Comparison of ENCODE assay signal across 7 mouse cellular contexts in the genomic region with DNA sequence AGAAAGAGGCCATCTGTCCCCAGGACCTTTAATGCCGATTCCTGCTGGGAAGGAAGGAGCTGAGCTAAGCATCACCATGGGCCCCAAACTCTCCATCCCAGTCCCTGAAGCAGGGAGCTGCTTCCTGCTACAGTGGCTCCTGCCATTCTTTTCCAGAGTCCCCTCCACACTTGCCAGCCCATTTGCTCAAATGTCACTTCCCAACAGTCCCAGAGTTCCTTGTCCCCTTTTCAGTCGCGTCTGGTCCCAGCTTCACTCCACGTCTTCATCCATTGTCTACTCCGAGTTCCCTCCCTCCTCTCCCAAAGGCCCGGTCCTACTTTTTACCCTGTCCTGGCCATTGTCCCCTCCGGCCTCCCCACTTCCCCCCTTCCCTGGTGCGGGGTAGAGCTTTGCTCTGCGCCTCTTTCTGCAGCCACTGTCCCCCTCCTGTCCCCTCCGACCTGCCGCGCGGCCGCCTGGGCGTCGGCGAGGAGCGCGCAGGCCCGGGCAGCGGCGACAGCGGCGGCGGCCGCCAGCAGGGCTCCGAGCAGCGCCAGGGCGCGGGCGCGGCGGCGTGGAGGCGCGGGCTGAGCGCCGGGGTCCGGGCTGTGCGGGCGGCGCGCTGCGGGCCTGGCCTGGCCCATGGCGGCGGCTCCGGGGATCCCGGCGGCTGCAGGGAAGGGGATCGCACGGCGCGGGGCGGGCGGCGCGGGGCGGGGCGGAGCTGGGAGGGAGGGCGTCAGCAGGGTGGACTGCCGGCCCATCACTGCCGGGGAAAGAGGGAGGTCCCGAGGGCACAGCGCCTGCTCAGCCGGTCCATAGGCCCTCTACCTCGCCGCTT. TPM values are rescaled to one million over a fixed set of nuclear protein-coding genes. Genes with fewer than 3 reads are reported as not detected.
DNase-seq lines count a peak whose midpoint lies in the region; ATAC-seq lines count a peak whose summit lies in the region.

A gene (minus strand): TSS at position 673 of the 823 bp plus-strand sequence.

- WGBS in forebrain, embryonic 11.5 days, result under 1% methylated on average over 56 of the region's 67 CpGs
- WGBS in lung, embryonic 15.5 days, result 0% methylated on average over 66 of the region's 67 CpGs

- ATAC-seq in forebrain, embryonic 11.5 days (replicated peaks; ENCODE audit: low FRiP score), result peak; percentile 89
- ATAC-seq in lung, embryonic 15.5 days (ENCODE audit: borderline replicate concordance, extremely low read depth, low FRiP score, low TSS enrichment), result peak; percentile 88

- peak within 1 kb of the TSS; percentile 80 for H3K4me3 ChIP-seq in forebrain, embryonic 11.5 days (ENCODE audit: low read depth, low read length)
- peak within 1 kb of the TSS; percentile 73 for H3K4me3 ChIP-seq in lung, embryonic 15.5 days

- H3K9me3 ChIP-seq in forebrain, embryonic 11.5 days (ENCODE audit: control insufficient read depth, low read length), result peaks cover 6% of the 10 kb centered on the region; the same call in 1 of the 2 replicates
- H3K9me3 ChIP-seq in lung, embryonic 15.5 days, result no peaks in the 10 kb centered on the region

- intact Hi-C loops in heart, postnatal 14 days (cut with DNase I), result no loop called here

- H3K27ac ChIP-seq in forebrain, embryonic 11.5 days (ENCODE audit: low read depth, low read length), result peak within 1 kb of the TSS; percentile 77
- peak within 1 kb of the TSS; percentile 83 for H3K27ac ChIP-seq in lung, embryonic 15.5 days

- DNase-seq in Muller cell, postnatal 12 days (ENCODE audit: inconsistent ontology term), result peak; percentile 81
- DNase-seq in adrenal gland, postnatal 36 days, result peak; percentile 86 to 91
- DNase-seq in forebrain, embryonic 11.5 days (ENCODE audit: low spot score), result peak; percentile 89
- DNase-seq in heart, postnatal 14 days, result peak; percentile 75 to 85
- DNase-seq in layer of hippocampus, adult 8-10 months (ENCODE audit: low spot score in 2 of 2), result no peak
- DNase-seq in ovary, postnatal 14 days (ENCODE audit: low spot score), result peak; percentile 50

- no peaks in the 10 kb centered on the region for H3K27me3 ChIP-seq in forebrain, embryonic 11.5 days (ENCODE audit: control insufficient read depth, insufficient read depth, low read length)
- no peaks in the 10 kb centered on the region for H3K27me3 ChIP-seq in lung, embryonic 15.5 days

- H3K4me1 ChIP-seq in forebrain, embryonic 11.5 days (replicated peaks; ENCODE audit: control insufficient read depth, insufficient read depth, low read length), result peaks cover 8% of the 10 kb centered on the region
- peaks cover 38% of the 10 kb centered on the region for H3K4me1 ChIP-seq in lung, embryonic 15.5 days

- peak within 1 kb of the TSS; percentile 63 for H3K4me2 ChIP-seq in forebrain, embryonic 11.5 days (ENCODE audit: low read depth, low read length, severe bottlenecking)
- H3K4me2 ChIP-seq in lung, embryonic 15.5 days, result peak within 1 kb of the TSS; percentile 80

- H3K36me3 ChIP-seq in forebrain, embryonic 11.5 days (ENCODE audit: control insufficient read depth, insufficient read depth, low read length), result peaks cover 9% of the 10 kb centered on the region
- H3K36me3 ChIP-seq in lung, embryonic 15.5 days, result peaks cover 18% of the 10 kb centered on the region

- H3K9ac ChIP-seq in forebrain, embryonic 11.5 days (ENCODE audit: low read length), result peak within 1 kb of the TSS; percentile 97
- peak within 1 kb of the TSS; percentile 93 for H3K9ac ChIP-seq in lung, embryonic 15.5 days

RNA-seq across cellular contexts. Expression of the gene that starts here (rescaled TPM):
- total RNA-seq in adrenal gland, postnatal 36 days (2021), result 10 to 100 TPM; 28.8 to 36.9 TPM
- 38.5 and 47.9 TPM in 2 replicates for polyA plus RNA-seq in forebrain, embryonic 11.5 days (2014; fragmentation: Nextera tagmentation; extraction: Ambion mirVana)
- total RNA-seq in heart, postnatal 14 days (2021), result 10 to 100 TPM; 26.1 to 27.9 TPM
- 10 to 100 TPM; 18.4 to 22.8 (median 21.2) TPM for total RNA-seq in layer of hippocampus, adult 8-10 months (2022)
- 35.3 and 46.2 TPM in 2 replicates for polyA plus RNA-seq in lung, embryonic 15.5 days (2015; fragmentation: Nextera tagmentation; extraction: Ambion mirVana)

Comparison
In these comparisons a context has a peak if more than half of its experiments do, and no peak if none do; other contexts are left out.
1. DNase-seq: peak in Muller cell, postnatal 12 days (single experiment), adrenal gland, postnatal 36 days (2 of 2), forebrain, embryonic 11.5 days (single experiment), heart, postnatal 14 days (2 of 2) and ovary, postnatal 14 days (single experiment); none in layer of hippocampus, adult 8-10 months (0 of 2).